Mouse (Mus musculus) liver, postnatal 0 days (tissue): ENCODE results near the gene Rabgap1l.

Experiments
- CTCF ChIP-seq: sonication (generic); IDR thresholded peaks from 2 replicates; pipeline ENCODE4 v1.5.1; 2016; ENCODE audit warnings: antibody characterized with exemption, low read depth
- EP300 ChIP-seq: IDR thresholded peaks from 2 replicates; pipeline ENCODE4 v1.6.1; 2016; ENCODE audit warnings: antibody characterized with exemption, low read depth, mild to moderate bottlenecking

- TF ChIP-seq CTCF (no peak), EP300 (no peak)
Measured at GRCm38 (mm10) chr1:160247473-160247872, 545.5 kb downstream of the Rabgap1l start.
